Mouse (Mus musculus) ES-Bruce4 (cell line): ENCODE measurements around the gene Uspl1. TPM values are rescaled to one million over a fixed set of nuclear protein-coding genes. Genes with fewer than 3 reads are reported as not detected.
"Not testable (repeated sequence)": the region's sequence is repeated elsewhere in the genome, so short reads cannot be mapped to it uniquely, and the experiment has no call there.

Experiments
- H3K27ac ChIP-seq: 2 replicates; pipeline ENCODE4 v1.5.1; 2012; ENCODE audit warnings: low read length, inconsistent platforms; ENCODE audit not compliant: insufficient read depth
- H3K27me3 ChIP-seq: 2 replicates; pipeline ENCODE4 v1.6.1; 2012; ENCODE audit warnings: mild to moderate bottlenecking, low read length, inconsistent platforms; ENCODE audit not compliant: control insufficient read depth, poor library complexity, insufficient read depth, severe bottlenecking
- H3K36me3 ChIP-seq: 2 replicates; pipeline ENCODE4 v1.6.1; 2012; ENCODE audit warnings: inconsistent platforms, mild to moderate bottlenecking, low read length, moderate library complexity; ENCODE audit not compliant: control insufficient read depth, poor library complexity, insufficient read depth, severe bottlenecking
- H3K4me1 ChIP-seq: one replicate; pipeline ENCODE4 v1.8.1; 2011; ENCODE audit warnings: low read length; ENCODE audit not compliant: control insufficient read depth, insufficient read depth
- H3K4me3 ChIP-seq: 2 replicates; pipeline ENCODE4 v1.5.1; 2011; ENCODE audit warnings: low read depth, mild to moderate bottlenecking, low read length
- H3K9ac ChIP-seq: 2 replicates; pipeline ENCODE4 v1.6.1; 2012; ENCODE audit warnings: low read depth, mild to moderate bottlenecking, inconsistent platforms; ENCODE audit not compliant: poor library complexity, severe bottlenecking
- H3K9me3 ChIP-seq: replicated peaks from 2 replicates; pipeline ENCODE4 v1.6.1; 2012; ENCODE audit warnings: mild to moderate bottlenecking, low read length, inconsistent platforms; ENCODE audit not compliant: control insufficient read depth, poor library complexity, insufficient read depth, severe bottlenecking
- CTCF ChIP-seq: IDR thresholded peaks from one replicate; pipeline ENCODE4 v1.8.1; 2011; ENCODE audit warnings: low read depth, low read length
- EP300 ChIP-seq: IDR thresholded peaks from 2 replicates; pipeline ENCODE4 v1.6.1; 2011; ENCODE audit warnings: low read depth, low read length; ENCODE audit not compliant: insufficient read depth
- POLR2A ChIP-seq: IDR thresholded peaks from one replicate; pipeline ENCODE4 v1.8.1; 2011; ENCODE audit warnings: low read length; ENCODE audit not compliant: insufficient read depth
- polyA plus RNA-seq: library from polyadenylated mRNA; stranded (reverse); fragments of >200 nt; gene quantifications from 2 replicates; pipeline ENCODE4 v1.2.4, GENCODE M21; 2011; ENCODE audit warnings: low read depth; ENCODE audit not compliant: missing spikeins, insufficient read depth, insufficient read length

Uspl1 gene
- 63.8 and 65.9 TPM in 2 replicates for polyA plus RNA-seq

- Histone ChIP-seq H3K4me1 (no peaks in the 10 kb centered on the region), H3K9ac (peak within 1 kb of the TSS; percentile 96), H3K27ac (peak within 1 kb of the TSS; percentile 93), H3K36me3 (peaks cover 15% of the 10 kb centered on the region), H3K9me3 (no peaks in the 10 kb centered on the region), H3K4me3 (peak within 1 kb of the TSS; percentile 96), H3K27me3 (no peaks in the 10 kb centered on the region)
- TF ChIP-seq EP300: peak; percentile 69
- peak; percentile 87 for TF ChIP-seq POLR2A
- no peak for TF ChIP-seq CTCF
Measured at GRCm38 (mm10) chr5:149184104-149184843, at the start of gene Uspl1, which contains the start of gene Hmgb1. Gene Uspl1 (plus strand): TSS chr5:149184350. Gene Hmgb1 (minus strand): TSS chr5:149184489.

GRCm38 (mm10) chr5:149134751-149135454, 49.2 kb upstream of the Uspl1 start:
- H3K27me3 ChIP-seq: no peaks in the 10 kb centered on the region
- H3K9ac ChIP-seq: no peak overlapping the region
- H3K4me3 ChIP-seq: no peak overlapping the region
- no peak for TF ChIP-seq EP300
- TF ChIP-seq CTCF: no peak
- no peak for TF ChIP-seq POLR2A
- no peaks in the 10 kb centered on the region for H3K4me1 ChIP-seq
- no peak overlapping the region for H3K27ac ChIP-seq
- no peaks in the 10 kb centered on the region for H3K36me3 ChIP-seq
- H3K9me3 ChIP-seq: no peaks in the 10 kb centered on the region

DNA sequence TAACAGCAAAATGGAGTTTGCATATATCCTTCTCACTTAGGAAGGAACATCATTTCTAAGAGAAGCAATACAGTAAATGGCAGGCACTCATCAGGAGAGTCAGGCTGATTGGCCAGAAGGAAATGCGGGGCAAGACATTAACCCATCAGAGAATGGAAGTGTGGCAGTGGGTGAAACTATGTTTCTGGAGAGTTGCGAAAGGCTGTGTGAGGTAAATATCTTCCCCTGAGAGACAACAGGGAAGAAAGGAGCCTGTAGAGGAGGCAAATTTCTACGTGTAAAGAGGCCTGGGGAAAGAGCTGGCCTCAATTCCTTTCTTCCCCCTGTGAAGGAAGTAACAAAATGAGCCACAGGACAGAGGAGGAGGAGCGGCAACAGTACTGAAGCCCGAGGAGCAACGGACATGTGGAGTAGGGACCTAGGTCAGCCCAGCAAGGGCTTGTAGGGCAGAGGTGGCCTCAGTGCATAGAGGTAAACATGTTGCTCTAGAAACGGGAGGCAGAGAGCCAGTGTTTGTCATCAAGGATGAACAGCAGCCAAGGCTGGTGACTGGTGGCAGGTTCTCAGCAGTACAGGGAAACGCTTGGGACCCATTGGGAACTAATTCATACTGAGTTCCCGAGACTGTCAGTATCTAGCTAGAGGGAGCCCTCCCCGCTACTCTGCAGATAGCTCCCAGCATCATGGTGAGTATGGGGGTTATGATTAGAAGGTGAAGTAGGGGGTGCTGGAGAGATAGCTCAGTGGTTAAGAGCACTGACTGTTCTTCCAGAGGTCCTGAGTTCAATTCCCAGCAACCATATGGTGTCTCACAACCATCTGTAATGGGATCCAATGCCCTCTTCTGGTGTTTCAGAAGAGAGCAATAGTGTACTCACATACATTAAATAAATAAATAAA, 48.4 kb upstream of the Uspl1 start:
- no peaks in the 10 kb centered on the region for H3K9me3 ChIP-seq

GRCm38 (mm10) chr5:149136933-149137365, 47.2 kb upstream of the Uspl1 start:
- Histone ChIP-seq H3K4me1 (peaks cover 1% of the 10 kb centered on the region), H3K9me3 (no peaks in the 10 kb centered on the region), H3K27me3 (no peaks in the 10 kb centered on the region), H3K9ac (no peak overlapping the region), H3K27ac (no peak overlapping the region), H3K4me3 (no peak overlapping the region), H3K36me3 (no peaks in the 10 kb centered on the region)
- TF ChIP-seq EP300: no peak
- no peak for TF ChIP-seq POLR2A
- no peak for TF ChIP-seq CTCF

More for the DNA sequence above, 48.4 kb upstream of the Uspl1 start:
- Histone ChIP-seq H3K27me3 (no peaks in the 10 kb centered on the region), H3K9ac (no peak overlapping the region), H3K4me3 (no peak overlapping the region), H3K36me3 (no peaks in the 10 kb centered on the region), H3K4me1 (peaks cover 1% of the 10 kb centered on the region), H3K27ac (no peak overlapping the region)
- TF ChIP-seq POLR2A: no peak
- no peak for TF ChIP-seq CTCF
- no peak for TF ChIP-seq EP300

DNA sequence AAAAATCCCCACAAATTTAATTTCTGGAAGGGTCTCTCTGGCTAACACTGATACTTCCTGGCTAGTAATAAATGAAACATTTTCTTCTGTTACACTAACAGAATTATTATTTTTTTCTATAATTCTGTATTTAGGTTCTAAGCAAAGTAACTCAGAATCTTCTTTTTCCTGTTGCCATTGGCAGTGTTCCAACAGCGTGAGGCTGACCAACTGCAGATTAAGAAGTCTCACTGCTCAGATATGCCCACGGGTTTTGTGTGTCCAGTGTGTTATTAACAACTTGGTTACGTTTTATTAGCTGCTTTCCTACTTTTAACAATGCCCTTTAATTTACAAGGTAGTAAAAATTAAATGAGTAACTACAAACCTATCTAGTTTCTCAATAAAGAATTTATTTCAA, 46.7 kb upstream of the Uspl1 start:
- no peaks in the 10 kb centered on the region for H3K9me3 ChIP-seq
- H3K4me1 ChIP-seq: peaks cover 1% of the 10 kb centered on the region
- no peaks in the 10 kb centered on the region for H3K36me3 ChIP-seq
- H3K27ac ChIP-seq: no peak overlapping the region
- H3K9ac ChIP-seq: no peak overlapping the region
- no peak overlapping the region for H3K4me3 ChIP-seq
- TF ChIP-seq POLR2A: no peak
- no peak for TF ChIP-seq CTCF
- TF ChIP-seq EP300: no peak
- no peaks in the 10 kb centered on the region for H3K27me3 ChIP-seq

- H3K4me3 ChIP-seq, H3K9ac ChIP-seq, H3K27me3 ChIP-seq, H3K4me1 ChIP-seq, H3K9me3 ChIP-seq, H3K27ac ChIP-seq, H3K36me3 ChIP-seq: not testable (repeated sequence)
Measured at GRCm38 (mm10) chr5:149138087-149138486, 46.1 kb upstream of the Uspl1 start.
